Mouse (Mus musculus): ENCODE results near the gene Mob4.

DNA sequence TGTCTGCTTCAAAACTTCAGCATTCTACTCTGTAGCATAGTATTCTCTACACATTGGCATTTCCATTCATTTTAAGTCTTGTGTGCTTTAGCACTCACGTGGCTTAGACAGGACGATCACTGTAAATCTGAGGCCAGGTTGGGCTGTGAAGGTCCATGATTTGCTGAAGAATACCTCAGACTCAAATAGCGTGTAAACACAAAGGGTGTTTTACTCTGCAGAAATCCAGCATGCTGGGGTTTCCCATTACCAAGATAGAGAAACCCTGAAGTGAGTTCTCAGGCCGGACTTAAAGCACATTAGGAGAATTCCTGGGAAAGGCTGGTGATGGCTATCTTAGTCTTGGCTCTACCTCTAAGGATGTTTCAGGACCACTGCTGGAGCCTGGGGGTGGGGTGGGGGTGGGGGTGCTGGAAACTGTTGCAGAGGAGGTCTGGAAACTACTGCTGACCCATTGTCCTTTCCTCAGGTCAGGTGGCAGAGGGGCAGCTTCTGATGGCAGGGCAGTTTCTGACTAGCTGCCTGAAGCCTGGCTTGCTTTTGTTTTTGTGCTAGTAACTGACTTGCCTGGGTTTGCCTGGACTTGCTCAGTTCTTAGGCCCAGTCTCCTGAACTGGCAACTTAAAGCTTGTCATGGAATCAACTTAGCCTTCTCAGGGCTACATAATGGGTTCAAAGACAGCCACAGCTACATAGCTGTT lies 21.8 kb upstream of the Mob4 start:
- TF ChIP-seq CTCF (IDR thresholded peaks at IDR 0.05; ENCODE audit: control insufficient read depth, insufficient read depth, low read length) (no peak), POLR2A (IDR thresholded peaks at IDR 0.05; ENCODE audit: borderline replicate concordance, control insufficient read depth, low read depth, low read length) (no peak)

Data from bone marrow, adult 2 months (tissue).